Mouse (Mus musculus): ENCODE measurements around the gene Atp6v1fnb. TPM values are rescaled to one million over a fixed set of nuclear protein-coding genes. Genes with fewer than 3 reads are reported as not detected.

The Atp6v1fnb gene
- total RNA-seq, 2 experiments from 2014 or later: not detected

GRCm38 (mm10) chr6:29467583-29468354 is 3.5 kb upstream of the Atp6v1fnb start, which contains the start of gene Atp6v1f:
Gene Atp6v1f, plus strand, starts transcription at chr6:29467718.
- peak; percentile 93 for DNase-seq

GRCm38 (mm10) chr6:29468851-29469250 is 2.4 kb upstream of the Atp6v1fnb start:
- no peak for DNase-seq

- DNase-seq: peak; percentile 75
Observed at GRCm38 (mm10) chr6:29473941-29474691, 2.9 kb downstream of the Atp6v1fnb start.

GRCm38 (mm10) chr6:29474736-29475135 is 3.5 kb downstream of the Atp6v1fnb start:
- DNase-seq: no peak

GRCm38 (mm10) chr6:29482691-29483090 is 11.5 kb downstream of the Atp6v1fnb start:
- DNase-seq: no peak

GRCm38 (mm10) chr6:29484716-29485559 is 13.7 kb downstream of the Atp6v1fnb start:
- peak; percentile 87 for DNase-seq

GRCm38 (mm10) chr6:29485951-29486350 is 14.7 kb downstream of the Atp6v1fnb start:
- DNase-seq: no peak

- DNase-seq: peak; percentile 30
Observed at GRCm38 (mm10) chr6:29494101-29494500, 22.9 kb downstream of the Atp6v1fnb start.

- no peak for DNase-seq
Observed at GRCm38 (mm10) chr6:29496270-29496669, 25.0 kb downstream of the Atp6v1fnb start.

GRCm38 (mm10) chr6:29497791-29498190 is 26.6 kb downstream of the Atp6v1fnb start:
- DNase-seq: no peak

- no peak for DNase-seq
Observed at GRCm38 (mm10) chr6:29500177-29500576, 28.9 kb downstream of the Atp6v1fnb start.

GRCm38 (mm10) chr6:29500810-29501209 is 29.6 kb downstream of the Atp6v1fnb start:
- DNase-seq: no peak

- DNase-seq: no peak
Observed at GRCm38 (mm10) chr6:29501599-29501998, 30.4 kb downstream of the Atp6v1fnb start.

GRCm38 (mm10) chr6:29505493-29505892 is 34.3 kb downstream of the Atp6v1fnb start:
- DNase-seq: no peak

- no peak for DNase-seq
Observed at GRCm38 (mm10) chr6:29506834-29507233, 35.6 kb downstream of the Atp6v1fnb start.

- peak; percentile 43 for DNase-seq
Observed at GRCm38 (mm10) chr6:29507447-29508309, 36.4 kb downstream of the Atp6v1fnb start, which contains the start of gene Kcp. Gene Kcp, minus strand, starts transcription at chr6:29507952.

GRCm38 (mm10) chr6:29509086-29509485 is 37.8 kb downstream of the Atp6v1fnb start:
- peak; percentile 44 for DNase-seq

- peak; percentile 64 for DNase-seq
Observed at GRCm38 (mm10) chr6:29513284-29513683, 42.0 kb downstream of the Atp6v1fnb start.

GRCm38 (mm10) chr6:29517139-29517538 is 45.9 kb downstream of the Atp6v1fnb start:
- DNase-seq: peak; percentile 85

GRCm38 (mm10) chr6:29522626-29523300 is 51.5 kb downstream of the Atp6v1fnb start:
- DNase-seq: no peak
